Mouse (Mus musculus) intestine, embryonic 15.5 days (tissue): ENCODE measurements around the gene 2810006K23Rik. TPM values are rescaled to one million over a fixed set of nuclear protein-coding genes. Genes with fewer than 3 reads are reported as not detected.
A peak's percentile ranks its signal among the peaks of the same experiment; 100 is the strongest.
"Not testable (repeated sequence)": the region's sequence is repeated elsewhere in the genome, so short reads cannot be mapped to it uniquely, and the experiment has no call there.

Source experiments
- ATAC-seq: fragments of 200-750 bp; cut with Nextera tagmentation; 2 replicates; pipeline ENCODE4 v1.8.0; 2017; ENCODE audit warnings: moderate TSS enrichment, moderate library complexity
- H3K27ac ChIP-seq: fragments of 300-500 bp; sonication (generic); 2 replicates; pipeline ENCODE4 v1.5.1; 2015; ENCODE audit warnings: mild to moderate bottlenecking, inconsistent platforms
- H3K27me3 ChIP-seq: fragments of 300-500 bp; sonication (generic); replicated peaks from 2 replicates; pipeline ENCODE4 v1.6.1; 2015; ENCODE audit warnings: inconsistent platforms
- H3K36me3 ChIP-seq: fragments of 300-500 bp; sonication (generic); 2 replicates; pipeline ENCODE4 v1.6.1; 2015; ENCODE audit warnings: inconsistent platforms
- H3K4me1 ChIP-seq: fragments of 300-500 bp; sonication (generic); replicated peaks from 2 replicates; pipeline ENCODE4 v1.6.1; 2015; ENCODE audit warnings: inconsistent platforms
- H3K4me2 ChIP-seq: fragments of 300-500 bp; sonication (generic); replicated peaks from 2 replicates; pipeline ENCODE4 v1.6.1; 2015; ENCODE audit warnings: mild to moderate bottlenecking, inconsistent platforms
- H3K4me3 ChIP-seq: fragments of 300-500 bp; sonication (generic); replicated peaks from 2 replicates; pipeline ENCODE4 v1.5.1; 2015; ENCODE audit warnings: inconsistent platforms
- H3K9ac ChIP-seq: fragments of 300-500 bp; sonication (generic); 2 replicates; pipeline ENCODE4 v1.6.1; 2015; ENCODE audit warnings: inconsistent platforms
- H3K9me3 ChIP-seq: fragments of 300-500 bp; sonication (generic); 2 replicates; pipeline ENCODE4 v1.6.1; 2016; ENCODE audit warnings: inconsistent platforms
- WGBS: fragments of 180-500 bp; shearing (Covaris S2); methylation state at CpG from one replicate; pipeline ENCODE4 v1.1.7; 2015; 5-methylcytosine and 5-hydroxymethylcytosine counted together
- polyA plus RNA-seq: library from polyadenylated mRNA; unstranded; fragments of >200 nt; fragmentation: Nextera tagmentation; extraction: Ambion mirVana; gene quantifications from 2 replicates; pipeline ENCODE4 v1.2.1, GENCODE M21; 2015

The 2810006K23Rik gene
- 13.4 and 15.5 TPM in 2 replicates for polyA plus RNA-seq

DNA sequence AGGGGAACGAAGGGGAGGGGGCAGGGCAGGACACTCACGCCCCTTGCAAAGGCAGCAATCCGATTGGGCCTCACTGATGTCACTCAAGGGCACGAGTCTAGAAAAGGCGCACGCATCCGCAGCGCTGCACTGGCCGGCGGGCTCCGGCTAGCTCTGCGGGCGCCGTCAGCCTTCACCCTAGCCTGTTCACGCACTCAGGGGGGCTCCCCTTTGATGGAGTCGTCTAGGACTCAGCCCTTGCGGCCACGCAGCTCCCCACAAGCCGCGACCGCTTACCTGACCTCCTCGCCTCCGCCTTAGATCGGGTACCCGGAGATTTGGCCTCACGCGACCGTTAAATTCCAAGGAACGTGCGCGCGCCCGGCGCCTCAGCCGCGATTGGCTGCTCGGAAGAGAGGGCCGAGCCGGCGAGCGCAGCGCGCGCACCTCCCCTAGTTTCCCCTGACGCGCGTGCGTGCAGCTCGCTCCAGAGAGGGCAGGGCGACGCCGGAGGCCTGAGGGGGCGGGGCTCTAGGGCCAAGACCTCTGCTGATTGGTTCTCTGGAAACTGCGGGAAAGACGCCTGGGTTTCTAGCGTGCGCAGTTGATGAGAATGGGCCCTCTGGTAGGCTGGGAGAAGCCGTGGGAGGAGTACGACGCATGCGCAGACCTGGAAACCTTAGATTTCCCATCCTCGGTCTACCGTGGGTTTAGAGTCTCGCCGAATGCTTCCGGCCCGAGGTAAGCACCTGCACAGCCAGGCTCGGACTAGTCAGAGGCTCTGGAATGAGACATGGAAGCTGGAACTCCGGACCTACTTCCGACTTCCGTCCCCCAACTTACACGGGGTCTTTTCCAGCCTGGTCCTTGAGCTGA lies at the start of gene 2810006K23Rik, which contains the start of gene Mphosph9:
TSS of gene 2810006K23Rik (plus strand) at position 580 of the 855 bp plus-strand sequence.
TSS of gene Mphosph9 (minus strand) at position 463 of the 855 bp plus-strand sequence.
- ATAC-seq: peak; percentile 98
- Histone ChIP-seq H3K4me3 (peak within 1 kb of the TSS; percentile 73), H3K27me3 (no peaks in the 10 kb centered on the region), H3K9me3 (no peaks in the 10 kb centered on the region), H3K27ac (peak within 1 kb of the TSS; percentile 95), H3K4me1 (peaks cover 9% of the 10 kb centered on the region), H3K4me2 (peak within 1 kb of the TSS; percentile 79), H3K9ac (peak within 1 kb of the TSS; percentile 80), H3K36me3 (peaks cover 4% of the 10 kb centered on the region; the same call in 1 of the 2 replicates)
- under 1% methylated on average over 72 of the region's 72 CpGs for WGBS

DNA sequence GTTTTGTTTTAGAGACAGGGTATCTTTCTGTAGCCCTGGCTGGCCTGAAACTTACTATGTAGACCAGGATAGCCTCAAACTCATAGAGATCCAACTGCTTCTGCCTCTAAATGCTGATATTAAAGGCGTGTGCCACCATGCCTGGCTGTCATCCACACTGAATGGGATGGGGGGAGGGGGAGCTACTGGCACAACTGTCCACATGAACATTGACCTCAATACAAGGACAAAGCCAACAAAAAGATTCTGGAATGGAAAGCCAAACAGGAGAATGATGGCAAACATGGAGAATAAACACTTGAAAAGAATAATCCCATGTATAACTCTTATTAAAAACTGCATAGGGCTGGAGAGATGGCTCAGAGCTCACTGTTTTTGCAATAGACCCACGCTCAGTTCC lies 45.0 kb upstream of the 2810006K23Rik start:
- no peak overlapping the region for H3K4me2 ChIP-seq
- no peak overlapping the region for H3K27ac ChIP-seq
- H3K9ac ChIP-seq: no peak overlapping the region
- H3K9me3 ChIP-seq: no peaks in the 10 kb centered on the region
- H3K36me3 ChIP-seq: peaks cover 22% of the 10 kb centered on the region
- no peaks in the 10 kb centered on the region for H3K27me3 ChIP-seq
- 89% methylated on average over 2 of the region's 2 CpGs for WGBS
- H3K4me3 ChIP-seq: no peak overlapping the region
- no peak for ATAC-seq
- no peaks in the 10 kb centered on the region for H3K4me1 ChIP-seq

DNA sequence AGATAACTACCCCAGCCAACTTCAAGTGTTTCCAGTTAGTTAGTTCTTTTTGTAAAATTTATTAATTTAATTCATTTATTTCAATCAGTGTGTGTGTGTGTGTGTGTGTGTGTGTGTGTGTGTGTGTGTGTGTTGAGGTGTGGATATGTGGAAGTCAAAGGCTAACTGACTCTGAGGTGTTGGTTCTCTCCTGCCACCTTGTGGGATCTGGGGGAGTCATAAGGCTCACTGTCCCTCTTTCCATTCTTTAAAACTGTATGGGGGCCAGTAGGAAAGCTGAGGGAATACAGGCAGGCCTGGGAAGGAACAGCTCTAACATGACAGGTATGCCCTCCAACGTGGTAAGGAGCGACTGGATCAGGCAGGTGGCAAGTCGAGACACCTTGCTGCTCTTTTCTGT lies 43.6 kb upstream of the 2810006K23Rik start:
- Histone ChIP-seq H3K4me1 (no peaks in the 10 kb centered on the region), H3K27ac (no peak overlapping the region), H3K9me3 (no peaks in the 10 kb centered on the region), H3K36me3 (peaks cover 21% of the 10 kb centered on the region), H3K4me3 (no peak overlapping the region), H3K9ac (no peak overlapping the region), H3K4me2 (no peak overlapping the region), H3K27me3 (no peaks in the 10 kb centered on the region)
- 67% methylated on average over 3 of the region's 3 CpGs for WGBS
- no peak for ATAC-seq

DNA sequence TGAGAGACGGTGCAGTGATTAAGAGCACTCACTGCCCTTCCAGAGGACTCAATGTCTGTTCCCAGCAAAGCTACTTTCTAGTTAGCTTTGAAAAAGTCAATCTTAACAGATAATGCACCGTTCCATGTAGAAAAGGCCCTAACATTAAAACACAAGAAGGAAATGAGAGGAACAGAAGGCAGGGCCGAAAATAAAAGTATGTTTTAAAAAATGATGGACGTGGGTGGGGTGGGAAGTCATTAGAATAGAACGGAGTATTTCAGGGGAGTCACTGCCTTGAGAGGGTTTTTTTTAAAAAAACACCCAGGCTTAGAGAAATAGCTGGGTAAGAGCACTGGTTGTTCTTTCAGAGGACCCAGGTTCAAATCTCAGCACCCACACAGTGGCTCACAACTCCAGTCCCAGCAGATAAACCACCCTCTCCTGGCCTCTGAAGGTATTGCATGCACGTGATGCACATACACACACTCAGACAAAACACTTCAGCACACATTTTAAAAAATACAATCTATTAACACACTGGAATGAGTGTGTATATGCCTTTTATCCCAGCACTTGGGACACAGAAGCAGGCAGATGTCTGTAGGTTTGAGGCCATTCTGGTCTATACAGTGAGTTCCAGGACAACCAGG lies 40.2 kb upstream of the 2810006K23Rik start:
- Histone ChIP-seq H3K36me3 (peaks cover 27% of the 10 kb centered on the region), H3K9ac (no peak overlapping the region), H3K4me3 (no peak overlapping the region), H3K9me3 (no peaks in the 10 kb centered on the region), H3K27me3 (no peaks in the 10 kb centered on the region), H3K27ac (no peak overlapping the region), H3K4me1 (no peaks in the 10 kb centered on the region), H3K4me2 (no peak overlapping the region)
- WGBS: 96% methylated on average over 6 of the region's 6 CpGs
- ATAC-seq: no peak

GRCm38 (mm10) chr5:124290216-124290615 lies 37.7 kb upstream of the 2810006K23Rik start:
- no peak for ATAC-seq
- WGBS: 83% methylated on average over 4 of the region's 4 CpGs

DNA sequence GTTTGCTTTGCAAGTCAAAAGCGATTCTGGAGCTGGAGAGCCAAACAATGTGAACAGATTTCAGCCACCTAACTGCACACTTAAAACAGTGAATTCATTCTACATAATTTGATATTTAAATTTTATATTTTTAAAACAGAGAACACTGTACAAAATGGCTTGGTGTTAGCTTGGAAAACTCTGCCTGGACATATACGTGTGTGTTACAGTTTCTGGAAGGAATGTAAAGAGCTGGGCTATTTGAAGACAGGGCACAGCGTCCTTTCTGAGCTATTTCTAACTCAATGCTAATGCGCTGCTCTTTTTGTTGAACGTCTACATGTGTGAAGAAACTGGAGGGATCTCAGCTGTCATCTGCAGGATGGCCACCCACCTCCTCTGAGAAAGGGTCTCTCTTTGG lies 33.9 kb upstream of the 2810006K23Rik start:
- H3K36me3 ChIP-seq: peaks cover 22% of the 10 kb centered on the region
- no peak for ATAC-seq
- WGBS: 92% methylated on average over 5 of the region's 5 CpGs

More at GRCm38 (mm10) chr5:124290216-124290615, 37.7 kb upstream of the 2810006K23Rik start:
- H3K36me3 ChIP-seq: peaks cover 25% of the 10 kb centered on the region
- no peak overlapping the region for H3K9ac ChIP-seq
- no peak overlapping the region for H3K27ac ChIP-seq
- H3K4me2 ChIP-seq: no peak overlapping the region
- no peaks in the 10 kb centered on the region for H3K4me1 ChIP-seq
- H3K4me3 ChIP-seq: no peak overlapping the region
- H3K27me3 ChIP-seq: no peaks in the 10 kb centered on the region
- H3K9me3 ChIP-seq: no peaks in the 10 kb centered on the region

GRCm38 (mm10) chr5:124296475-124296874 lies 31.4 kb upstream of the 2810006K23Rik start:
- WGBS: 90% methylated on average over 4 of the region's 4 CpGs
- no peak overlapping the region for H3K4me2 ChIP-seq
- ATAC-seq: no peak
- no peaks in the 10 kb centered on the region for H3K4me1 ChIP-seq
- H3K27me3 ChIP-seq: no peaks in the 10 kb centered on the region
- no peak overlapping the region for H3K27ac ChIP-seq
- H3K4me3 ChIP-seq: no peak overlapping the region
- no peak overlapping the region for H3K9ac ChIP-seq
- H3K9me3 ChIP-seq: no peaks in the 10 kb centered on the region
- peaks cover 14% of the 10 kb centered on the region for H3K36me3 ChIP-seq

More for the DNA sequence above, 33.9 kb upstream of the 2810006K23Rik start:
- no peak overlapping the region for H3K4me3 ChIP-seq
- H3K4me1 ChIP-seq: no peaks in the 10 kb centered on the region
- no peak overlapping the region for H3K9ac ChIP-seq
- no peak overlapping the region for H3K27ac ChIP-seq
- no peaks in the 10 kb centered on the region for H3K27me3 ChIP-seq
- no peak overlapping the region for H3K4me2 ChIP-seq
- no peaks in the 10 kb centered on the region for H3K9me3 ChIP-seq

DNA sequence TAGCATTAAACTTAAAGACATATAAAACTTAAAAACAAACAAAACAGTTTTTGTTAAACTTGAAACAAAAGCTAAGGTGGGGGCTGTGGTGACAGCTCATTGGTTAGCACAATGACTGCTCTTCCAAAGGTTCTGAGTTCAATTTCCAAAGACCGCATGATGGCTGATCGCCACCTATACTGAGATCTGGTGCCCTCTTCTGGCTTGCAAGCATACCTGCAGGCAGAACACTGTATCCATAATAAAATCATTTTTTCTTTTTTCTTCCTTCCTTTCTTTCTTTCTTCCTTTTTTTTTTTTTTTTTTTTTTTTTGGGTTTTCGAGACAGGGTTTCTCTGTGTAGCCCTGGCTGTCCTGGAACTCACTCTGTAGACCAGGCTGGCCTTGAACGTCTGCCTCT lies 28.6 kb upstream of the 2810006K23Rik start:
- not testable (repeated sequence) for H3K4me2 ChIP-seq, H3K27me3 ChIP-seq, H3K9ac ChIP-seq, H3K27ac ChIP-seq, H3K9me3 ChIP-seq, H3K4me1 ChIP-seq, ATAC-seq, H3K4me3 ChIP-seq
- WGBS: 61% methylated on average over 3 of the region's 4 CpGs
- peaks cover 14% of the 10 kb centered on the region for H3K36me3 ChIP-seq

DNA sequence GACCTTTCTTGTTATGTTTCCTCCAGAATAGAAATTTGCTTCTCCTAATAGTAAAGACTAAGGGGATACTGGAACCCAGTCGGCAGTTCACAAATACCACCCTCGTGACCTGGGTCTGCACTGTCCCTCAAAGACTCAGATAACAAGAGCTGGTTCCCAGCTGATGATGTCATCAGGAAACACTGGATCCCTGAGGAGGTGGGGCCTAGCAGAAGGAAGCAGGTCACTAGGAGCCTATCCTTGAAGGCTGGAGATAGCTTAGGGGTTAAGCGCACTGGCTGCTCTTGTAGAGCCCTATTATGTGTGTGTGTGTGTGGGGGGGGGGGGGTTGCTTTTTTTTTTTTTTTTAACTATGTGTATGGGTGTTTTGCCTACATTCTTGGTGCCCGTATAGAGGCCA lies 27.8 kb upstream of the 2810006K23Rik start:
- no peak overlapping the region for H3K4me2 ChIP-seq
- H3K9me3 ChIP-seq: no peaks in the 10 kb centered on the region
- H3K36me3 ChIP-seq: peaks cover 16% of the 10 kb centered on the region
- H3K4me3 ChIP-seq: no peak overlapping the region
- H3K9ac ChIP-seq: no peak overlapping the region
- no peaks in the 10 kb centered on the region for H3K4me1 ChIP-seq
- no peak overlapping the region for H3K27ac ChIP-seq
- peak; percentile 83 for ATAC-seq
- 56% methylated on average over 4 of the region's 4 CpGs for WGBS
- no peaks in the 10 kb centered on the region for H3K27me3 ChIP-seq

DNA sequence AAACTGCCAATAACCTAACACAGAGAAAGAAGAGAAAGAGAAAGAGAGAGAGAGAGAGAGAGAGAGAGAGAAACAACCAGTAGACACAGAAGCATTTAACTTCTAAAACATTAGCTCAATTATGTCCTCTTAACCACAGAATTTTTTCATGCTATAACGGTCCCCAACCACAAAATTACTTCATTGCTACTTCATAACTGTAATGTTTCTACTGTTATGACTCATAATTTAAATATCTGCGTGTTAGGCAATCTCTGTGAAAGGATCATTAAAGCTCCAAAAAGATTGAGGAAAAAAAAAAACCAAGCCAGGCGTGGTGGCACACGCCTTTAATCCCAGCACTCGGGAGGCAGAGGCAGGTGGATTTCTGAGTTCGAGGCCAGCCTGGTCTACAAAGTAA lies 25.0 kb upstream of the 2810006K23Rik start:
- peaks cover 17% of the 10 kb centered on the region for H3K36me3 ChIP-seq
- H3K27ac ChIP-seq: not testable (repeated sequence)

DNA sequence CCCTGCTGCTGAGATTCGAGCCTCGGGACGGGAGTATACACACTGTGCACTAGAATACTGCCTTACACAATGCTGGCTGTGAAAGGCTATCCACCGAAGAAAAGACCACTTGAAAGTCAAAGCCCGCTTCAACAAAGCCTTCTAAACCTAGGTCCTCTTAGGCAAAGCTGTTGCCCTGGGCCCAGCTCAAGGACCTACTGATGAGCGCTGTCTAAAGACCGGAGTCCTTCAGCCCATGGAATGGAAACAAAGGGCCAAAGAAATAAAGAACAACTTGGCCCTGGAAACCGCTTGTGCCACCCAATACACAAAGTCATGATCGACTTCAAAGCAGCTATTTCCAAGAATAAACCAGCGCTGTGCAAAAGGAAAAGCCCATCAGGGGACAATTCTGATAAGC lies 18.7 kb upstream of the 2810006K23Rik start:
- Histone ChIP-seq H3K4me2 (no peak overlapping the region), H3K9ac (no peak overlapping the region), H3K36me3 (peaks cover 24% of the 10 kb centered on the region), H3K27me3 (no peaks in the 10 kb centered on the region), H3K9me3 (no peaks in the 10 kb centered on the region), H3K4me1 (no peaks in the 10 kb centered on the region), H3K4me3 (no peak overlapping the region), H3K27ac (no peak overlapping the region)
- no peak for ATAC-seq
- WGBS: 95% methylated on average over 10 of the region's 10 CpGs

More for the DNA sequence above, 25.0 kb upstream of the 2810006K23Rik start:
- H3K4me1 ChIP-seq, H3K9me3 ChIP-seq, H3K9ac ChIP-seq, H3K4me3 ChIP-seq, H3K4me2 ChIP-seq, ATAC-seq, H3K27me3 ChIP-seq: not testable (repeated sequence)
- WGBS: 89% methylated on average over 6 of the region's 6 CpGs

DNA sequence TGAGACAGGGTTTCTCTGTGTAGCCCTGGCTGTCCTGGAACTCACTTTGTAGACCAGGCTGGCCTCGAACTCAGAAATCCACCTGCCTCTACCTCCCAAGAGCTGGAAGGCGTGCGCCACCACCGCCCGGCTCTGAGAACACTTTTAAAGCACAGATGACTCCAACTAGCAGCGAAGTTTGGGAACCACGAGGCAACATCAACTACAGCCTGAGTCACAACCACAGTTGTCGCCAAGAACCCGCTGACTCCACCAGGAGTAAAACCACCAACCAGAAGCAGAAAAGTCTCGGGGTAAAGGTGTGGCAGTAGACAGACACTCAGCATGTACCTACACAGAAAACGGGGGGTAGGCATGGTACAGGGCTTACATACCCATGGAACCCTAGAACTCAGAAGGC lies 17.8 kb upstream of the 2810006K23Rik start:
- Histone ChIP-seq H3K27ac (no peak overlapping the region), H3K4me2 (no peak overlapping the region), H3K4me3 (no peak overlapping the region), H3K4me1 (no peaks in the 10 kb centered on the region), H3K27me3 (no peaks in the 10 kb centered on the region), H3K36me3 (peaks cover 31% of the 10 kb centered on the region), H3K9ac (no peak overlapping the region), H3K9me3 (no peaks in the 10 kb centered on the region)
- WGBS: 94% methylated on average over 11 of the region's 11 CpGs
- ATAC-seq: no peak
